Mouse (Mus musculus) hindbrain, embryonic 11.5 days (tissue): ENCODE measurements around the gene Mamdc4. TPM values are rescaled to one million over a fixed set of nuclear protein-coding genes. Genes with fewer than 3 reads are reported as not detected.

Source experiments
- ATAC-seq: fragments of 200-750 bp; cut with Nextera tagmentation; 2 replicates; pipeline ENCODE4 v1.8.0; 2017; ENCODE audit warnings: mild to moderate bottlenecking, moderate TSS enrichment, moderate library complexity; ENCODE audit not compliant: low FRiP score
- DNase-seq: peaks from one replicate; pipeline ENCODE4 v3.0.0-alpha.2; 2015; ENCODE audit warnings: low spot score
- H3K27ac ChIP-seq: fragments of 300-500 bp; sonication (generic); 2 replicates; pipeline ENCODE4 v1.5.1; 2014; ENCODE audit warnings: mild to moderate bottlenecking, low read depth, low read length
- H3K27me3 ChIP-seq: fragments of 300-500 bp; sonication (generic); 2 replicates; pipeline ENCODE4 v1.6.1; 2014; ENCODE audit warnings: mild to moderate bottlenecking, low read length, moderate library complexity, mixed read lengths; ENCODE audit not compliant: control insufficient read depth, insufficient read depth
- H3K36me3 ChIP-seq: fragments of 300-500 bp; sonication (generic); 2 replicates; pipeline ENCODE4 v1.6.1; 2014; ENCODE audit warnings: mild to moderate bottlenecking, low read length, moderate library complexity, mixed read lengths; ENCODE audit not compliant: control insufficient read depth, insufficient read depth
- H3K4me1 ChIP-seq: fragments of 300-500 bp; sonication (generic); replicated peaks from 2 replicates; pipeline ENCODE4 v1.6.1; 2014; ENCODE audit warnings: low read length, mixed read lengths; ENCODE audit not compliant: control insufficient read depth, insufficient read depth
- H3K4me2 ChIP-seq: fragments of 300-500 bp; sonication (generic); replicated peaks from 2 replicates; pipeline ENCODE4 v1.6.1; 2014; ENCODE audit warnings: mild to moderate bottlenecking, low read depth, low read length
- H3K4me3 ChIP-seq: fragments of 300-500 bp; sonication (generic); 2 replicates; pipeline ENCODE4 v1.5.1; 2014; ENCODE audit warnings: low read depth, low read length
- H3K9ac ChIP-seq: fragments of 300-500 bp; sonication (generic); 2 replicates; pipeline ENCODE4 v1.6.1; 2014; ENCODE audit warnings: low read depth, low read length
- H3K9me3 ChIP-seq: fragments of 300-500 bp; sonication (generic); 2 replicates; pipeline ENCODE4 v1.6.1; 2016; ENCODE audit warnings: low read length; ENCODE audit not compliant: control insufficient read depth
- WGBS: fragments of 180-500 bp; shearing (Covaris S2); extraction: QIAGEN DNeasy Blood & Tissue Kit; methylation state at CpG from one replicate; pipeline ENCODE4 v1.1.7; 2014; 5-methylcytosine and 5-hydroxymethylcytosine counted together
- polyA plus RNA-seq: library from polyadenylated mRNA; unstranded; fragments of >200 nt; fragmentation: Nextera tagmentation; extraction: Ambion mirVana; gene quantifications from 2 replicates; pipeline ENCODE4 v1.2.1, GENCODE M21; 2014

The Mamdc4 gene
- polyA plus RNA-seq, 1 experiment from 2014 or later: 4.2 TPM

- Histone ChIP-seq H3K4me2 (peak overlapping the region; percentile 75), H3K4me3 (peak overlapping the region; percentile 60), H3K9ac (peak overlapping the region; percentile 79), H3K4me1 (no peaks in the 10 kb centered on the region), H3K36me3 (no peaks in the 10 kb centered on the region), H3K27me3 (no peaks in the 10 kb centered on the region), H3K9me3 (no peaks in the 10 kb centered on the region), H3K27ac (0 out of 2 replicates have a peak overlapping the region, but pooled peaks have one; percentile 33)
- DNase-seq: no peak
- 11% methylated on average over 36 of the region's 43 CpGs for WGBS
- ATAC-seq: peak; percentile 68
These were observed 28.4 kb downstream of the Mamdc4 start for GRCm38 (mm10) chr2:25545996-25546810.

- 87% methylated on average over 10 of the region's 10 CpGs for whole genome bisulfite sequencing
- no peak overlapping the region for H3K4me2 ChIP-seq
These were observed 32.8 kb downstream of the Mamdc4 start for GRCm38 (mm10) chr2:25541644-25542367.

GRCm38 (mm10) chr2:25540541-25540948, 34.1 kb downstream of the Mamdc4 start:
- Histone ChIP-seq H3K4me1 (no peaks in the 10 kb centered on the region), H3K9ac (no peak overlapping the region), H3K9me3 (no peaks in the 10 kb centered on the region), H3K27me3 (no peaks in the 10 kb centered on the region), H3K4me3 (no peak overlapping the region), H3K4me2 (no peak overlapping the region), H3K36me3 (no peaks in the 10 kb centered on the region), H3K27ac (no peak overlapping the region)
- DNase-seq (no peak), ATAC-seq (no peak)
- 89% methylated on average over 4 of the region's 4 CpGs for WGBS

More at GRCm38 (mm10) chr2:25541644-25542367, 32.8 kb downstream of the Mamdc4 start:
- no peak overlapping the region for H3K27ac ChIP-seq
- no peak overlapping the region for H3K4me3 ChIP-seq
- DNase-seq: no peak
- no peaks in the 10 kb centered on the region for H3K27me3 ChIP-seq
- no peak for ATAC-seq
- H3K9ac ChIP-seq: no peak overlapping the region
- H3K36me3 ChIP-seq: no peaks in the 10 kb centered on the region
- H3K9me3 ChIP-seq: no peaks in the 10 kb centered on the region
- H3K4me1 ChIP-seq: no peaks in the 10 kb centered on the region

GRCm38 (mm10) chr2:25536531-25536930, 38.1 kb downstream of the Mamdc4 start:
- no peak for ATAC-seq
- H3K27me3 ChIP-seq: no peaks in the 10 kb centered on the region

GRCm38 (mm10) chr2:25534866-25535182, 39.8 kb downstream of the Mamdc4 start:
- WGBS: 93% methylated on average over 2 of the region's 2 CpGs
- no peak overlapping the region for H3K4me2 ChIP-seq
- H3K9me3 ChIP-seq: no peaks in the 10 kb centered on the region
- ATAC-seq (no peak), DNase-seq (no peak)
- peaks cover 3% of the 10 kb centered on the region; the same call in 1 of the 2 replicates for H3K36me3 ChIP-seq
- no peaks in the 10 kb centered on the region for H3K4me1 ChIP-seq
- no peak overlapping the region for H3K4me3 ChIP-seq
- H3K27ac ChIP-seq: no peak overlapping the region
- no peaks in the 10 kb centered on the region for H3K27me3 ChIP-seq
- no peak overlapping the region for H3K9ac ChIP-seq

More at GRCm38 (mm10) chr2:25536531-25536930, 38.1 kb downstream of the Mamdc4 start:
- no peaks in the 10 kb centered on the region for H3K4me1 ChIP-seq
- no peak overlapping the region for H3K27ac ChIP-seq
- no peak overlapping the region for H3K4me3 ChIP-seq
- no peak overlapping the region for H3K9ac ChIP-seq
- 94% methylated on average over 8 of the region's 8 CpGs for WGBS
- H3K4me2 ChIP-seq: no peak overlapping the region
- no peaks in the 10 kb centered on the region for H3K36me3 ChIP-seq
- DNase-seq: no peak
- no peaks in the 10 kb centered on the region for H3K9me3 ChIP-seq

GRCm38 (mm10) chr2:25534178-25534865, 40.3 kb downstream of the Mamdc4 start:
- WGBS: 97% methylated on average over 3 of the region's 3 CpGs
- DNase-seq: no peak
- H3K4me3 ChIP-seq: no peak overlapping the region
- no peaks in the 10 kb centered on the region for H3K9me3 ChIP-seq
- peaks cover 3% of the 10 kb centered on the region; the same call in 1 of the 2 replicates for H3K36me3 ChIP-seq
- no peaks in the 10 kb centered on the region for H3K27me3 ChIP-seq
- ATAC-seq: no peak
- H3K9ac ChIP-seq: no peak overlapping the region
- H3K4me1 ChIP-seq: no peaks in the 10 kb centered on the region
- H3K27ac ChIP-seq: no peak overlapping the region
- H3K4me2 ChIP-seq: no peak overlapping the region

- no peak for ATAC-seq
- Histone ChIP-seq H3K36me3 (peaks cover 3% of the 10 kb centered on the region; the same call in 1 of the 2 replicates), H3K9me3 (no peaks in the 10 kb centered on the region), H3K4me3 (no peak overlapping the region), H3K9ac (no peak overlapping the region), H3K4me1 (no peaks in the 10 kb centered on the region), H3K4me2 (no peak overlapping the region), H3K27ac (no peak overlapping the region), H3K27me3 (no peaks in the 10 kb centered on the region)
- 98% methylated on average over 2 of the region's 2 CpGs for WGBS
- no peak for DNase-seq
These were observed 40.9 kb downstream of the Mamdc4 start for GRCm38 (mm10) chr2:25533707-25534106.

GRCm38 (mm10) chr2:25526510-25527302, 47.9 kb downstream of the Mamdc4 start:
- 89% methylated on average over 9 of the region's 9 CpGs for WGBS
- no peaks in the 10 kb centered on the region for H3K27me3 ChIP-seq
- peaks cover 13% of the 10 kb centered on the region for H3K36me3 ChIP-seq
- H3K4me1 ChIP-seq: no peaks in the 10 kb centered on the region
- no peaks in the 10 kb centered on the region for H3K9me3 ChIP-seq
- H3K27ac ChIP-seq: no peak overlapping the region
- DNase-seq: no peak
- H3K9ac ChIP-seq: no peak overlapping the region
- no peak for ATAC-seq
- H3K4me2 ChIP-seq: no peak overlapping the region
- no peak overlapping the region for H3K4me3 ChIP-seq
